25 mouse cellular contexts compared by ENCODE assay signal in genomic region chrX:99695366-99695765, GRCm38 (mm10).
DNase-seq lines count a peak whose midpoint lies in the region; ATAC-seq and TF ChIP-seq lines count a peak whose summit lies in the region.
"Had no signal": no experiment of that assay in that cellular context is flagged by ENCODE, and none has a peak within 500 bp of the region (broad histone marks: within the 10 kb centered on the region; RNA-seq: fewer than 3 reads in every experiment).

No protein-coding gene starts in this region.

- no peaks in the 10 kb centered on the region for H3K36me3 ChIP-seq in heart, embryonic 11.5 days (ENCODE audit: control insufficient read depth, insufficient read depth, low read length)
- H3K36me3 ChIP-seq in kidney, adult 2 months (ENCODE audit: control insufficient read depth, insufficient read depth, low read length), result no peaks in the 10 kb centered on the region
- no peaks in the 10 kb centered on the region for H3K36me3 ChIP-seq in kidney, embryonic 15.5 days
- H3K36me3 ChIP-seq: limb, embryonic 10.5 days; midbrain, embryonic 15.5 days; neural tube, embryonic 12.5 days; stomach, embryonic 15.5 days had no signal

- DNase-seq in heart, adult 11 months, result peak; percentile 97
- DNase-seq in kidney, adult 2 months, result peak; percentile 45
- peak; percentile 9 for DNase-seq in lung, postnatal 10 days
- no peak for DNase-seq in lung, postnatal 4 days
- peak; percentile 21 for DNase-seq in skeletal muscle tissue, adult 2 months (ENCODE audit: low read depth, low spot score)
- no peak for DNase-seq in urinary bladder, postnatal 36 days (ENCODE audit: low spot score in 2 of 2)
- DNase-seq: adrenal gland, postnatal 14 days; cerebellum, adult 2 months; cerebellum, postnatal 25 days; liver; lung, adult 2 months; thymus, adult 18-20 months; thymus, postnatal 36 days had no signal

- H3K9me3 ChIP-seq in heart, embryonic 11.5 days (replicated peaks; ENCODE audit: control insufficient read depth, low read length), result no peaks in the 10 kb centered on the region
- no peaks in the 10 kb centered on the region for H3K9me3 ChIP-seq in kidney, embryonic 15.5 days (replicated peaks)
- H3K9me3 ChIP-seq: limb, embryonic 10.5 days; midbrain, embryonic 15.5 days; neural tube, embryonic 12.5 days; stomach, embryonic 15.5 days had no signal

- no peak for ATAC-seq in heart, embryonic 11.5 days (replicated peaks; ENCODE audit: insufficient number of reproducible peaks, low FRiP score, low TSS enrichment)
- ATAC-seq in kidney, embryonic 15.5 days (replicated peaks; ENCODE audit: low FRiP score), result no peak
- ATAC-seq: CD4-positive, CD25-positive, alpha-beta regulatory T cell, adult 4 months; forebrain, embryonic 14.5 days; intestine, postnatal 0 days; midbrain, embryonic 15.5 days had no signal

- no peak overlapping the region for H3K9ac ChIP-seq in heart, embryonic 11.5 days (ENCODE audit: low read depth, low read length)
- no peak overlapping the region for H3K9ac ChIP-seq in kidney, embryonic 15.5 days
- H3K9ac ChIP-seq: midbrain, embryonic 15.5 days; neural tube, embryonic 12.5 days; stomach, embryonic 15.5 days had no signal

- H3K4me2 ChIP-seq in heart, embryonic 11.5 days, result no peak overlapping the region
- H3K4me2 ChIP-seq in kidney, embryonic 15.5 days, result no peak overlapping the region
- H3K4me2 ChIP-seq: midbrain, embryonic 15.5 days; neural tube, embryonic 12.5 days; stomach, embryonic 15.5 days had no signal

- H3K27ac ChIP-seq in heart, embryonic 11.5 days (ENCODE audit: low read depth, low read length), result no peak overlapping the region
- H3K27ac ChIP-seq in kidney, adult 2 months (ENCODE audit: insufficient read depth, low read depth, low read length), result no peak overlapping the region
- no peak overlapping the region for H3K27ac ChIP-seq in kidney, embryonic 15.5 days
- H3K27ac ChIP-seq: heart, adult 2 months; layer of hippocampus, adult 2 months; limb, embryonic 10.5 days; macrophage; midbrain, embryonic 15.5 days; neural tube, embryonic 12.5 days; stomach, embryonic 15.5 days had no signal

- H3K27me3 ChIP-seq in heart, embryonic 11.5 days (ENCODE audit: control insufficient read depth, insufficient read depth, low read length), result no peaks in the 10 kb centered on the region
- no peaks in the 10 kb centered on the region for H3K27me3 ChIP-seq in kidney, adult 2 months (replicated peaks; ENCODE audit: control insufficient read depth, insufficient read depth, low read length)
- peaks cover 17% of the 10 kb centered on the region for H3K27me3 ChIP-seq in kidney, embryonic 15.5 days
- H3K27me3 ChIP-seq: midbrain, embryonic 15.5 days; neural tube, embryonic 12.5 days had no signal

- 51% methylated on average over 4 of the region's 4 CpGs for WGBS in heart, embryonic 11.5 days (ENCODE audit: insufficient replicate concordance)
- 41% methylated on average over 4 of the region's 4 CpGs for WGBS in kidney, adult 2 months
- 46% methylated on average over 4 of the region's 4 CpGs for WGBS in kidney, embryonic 15.5 days

- no peak for TF ChIP-seq POLR2A in kidney, adult 2 months (IDR thresholded peaks at IDR 0.05; ENCODE audit: low read depth, low read length)

- no peak for TF ChIP-seq CTCF in kidney, adult 2 months (conservative IDR thresholded peaks at IDR 0.05; ENCODE audit: insufficient read depth, insufficient read length, low read depth, low read length)

- H3K4me1 ChIP-seq in heart, embryonic 11.5 days (ENCODE audit: control insufficient read depth, insufficient read depth, low read length), result no peaks in the 10 kb centered on the region
- no peaks in the 10 kb centered on the region for H3K4me1 ChIP-seq in kidney, adult 2 months (ENCODE audit: control insufficient read depth, insufficient read depth, low read length)
- H3K4me1 ChIP-seq in kidney, embryonic 15.5 days, result no peaks in the 10 kb centered on the region
- H3K4me1 ChIP-seq: limb, embryonic 10.5 days; midbrain, embryonic 15.5 days; neural tube, embryonic 12.5 days; stomach, embryonic 15.5 days had no signal

- no peak overlapping the region for H3K4me3 ChIP-seq in heart, embryonic 11.5 days (ENCODE audit: low read depth, low read length)
- no peak overlapping the region for H3K4me3 ChIP-seq in kidney, adult 2 months (ENCODE audit: insufficient read depth, low read depth, low read length)
- H3K4me3 ChIP-seq in kidney, embryonic 15.5 days (replicated peaks), result no peak overlapping the region
- H3K4me3 ChIP-seq: heart, adult 2 months; layer of hippocampus, adult 2 months; limb, embryonic 10.5 days; midbrain, embryonic 15.5 days; neural tube, embryonic 12.5 days; stomach, embryonic 15.5 days had no signal

Comparison
In these comparisons a context has a peak if more than half of its experiments do, and no peak if none do; other contexts are left out.
1. DNase-seq: peak in heart, adult 11 months (single experiment), kidney, adult 2 months (single experiment), lung, postnatal 10 days (single experiment) and skeletal muscle tissue, adult 2 months (single experiment); none in lung, postnatal 4 days (0 of 2) and urinary bladder, postnatal 36 days (0 of 2).